Mouse (Mus musculus) liver, embryonic 16.5 days (tissue): Measurements from ENCODE around the gene 1600012H06Rik. TPM values are rescaled to one million over a fixed set of nuclear protein-coding genes. Genes with fewer than 3 reads are reported as not detected.
"Not testable (repeated sequence)": the region's sequence is repeated elsewhere in the genome, so short reads cannot be mapped to it uniquely, and the experiment has no call there.

Experiments
- ATAC-seq: fragments of 200-750 bp; cut with Nextera tagmentation; 2 replicates; pipeline ENCODE4 v1.8.0; 2017; ENCODE audit warnings: low read depth, mild to moderate bottlenecking, moderate number of reproducible peaks, moderate library complexity
- H3K27ac ChIP-seq: fragments of 300-500 bp; sonication (generic); 2 replicates; pipeline ENCODE4 v1.5.1; 2014; ENCODE audit warnings: mild to moderate bottlenecking, low read length
- H3K27me3 ChIP-seq: fragments of 300-500 bp; sonication (generic); 2 replicates; pipeline ENCODE4 v1.6.1; 2014; ENCODE audit warnings: low read depth, low read length, mixed read lengths; ENCODE audit not compliant: control insufficient read depth, insufficient read depth
- H3K36me3 ChIP-seq: fragments of 300-500 bp; sonication (generic); 2 replicates; pipeline ENCODE4 v1.6.1; 2014; ENCODE audit warnings: mild to moderate bottlenecking; ENCODE audit not compliant: control insufficient read depth, insufficient read depth
- H3K4me1 ChIP-seq: fragments of 300-500 bp; sonication (generic); 2 replicates; pipeline ENCODE4 v1.6.1; 2014; ENCODE audit warnings: low read depth, low read length, mixed read lengths; ENCODE audit not compliant: control insufficient read depth
- H3K4me2 ChIP-seq: fragments of 300-500 bp; sonication (generic); 2 replicates; pipeline ENCODE4 v1.6.1; 2014; ENCODE audit warnings: low read depth, low read length, mixed read lengths
- H3K4me3 ChIP-seq: fragments of 300-500 bp; sonication (generic); 2 replicates; pipeline ENCODE4 v1.5.1; 2014; ENCODE audit warnings: low read depth, mild to moderate bottlenecking, low read length
- H3K9ac ChIP-seq: fragments of 300-500 bp; sonication (generic); 2 replicates; pipeline ENCODE4 v1.6.1; 2014; ENCODE audit warnings: low read depth, low read length
- H3K9me3 ChIP-seq: fragments of 300-500 bp; sonication (generic); replicated peaks from 2 replicates; pipeline ENCODE4 v1.6.1; 2016; ENCODE audit warnings: low read length; ENCODE audit not compliant: control insufficient read depth
- WGBS: fragments of 180-500 bp; shearing (Covaris S2); extraction: QIAGEN DNeasy Blood & Tissue Kit; methylation state at CpG from one replicate; pipeline ENCODE4 v1.1.7; 2014; ENCODE audit not compliant: insufficient replicate concordance; 5-methylcytosine and 5-hydroxymethylcytosine counted together
- polyA plus RNA-seq: library from polyadenylated mRNA; unstranded; fragments of >200 nt; fragmentation: Nextera tagmentation; extraction: Ambion mirVana; gene quantifications from 2 replicates; pipeline ENCODE4 v1.2.1, GENCODE M21; 2015

Gene 1600012H06Rik
- polyA plus RNA-seq, 1 experiment from 2014 or later, result 13.9 TPM

- Histone ChIP-seq H3K27me3 (no peaks in the 10 kb centered on the region), H3K9me3 (no peaks in the 10 kb centered on the region), H3K4me3 (peak overlapping the region; percentile 66), H3K36me3 (peaks cover 11% of the 10 kb centered on the region), H3K4me2 (peak overlapping the region; percentile 74), H3K9ac (peak overlapping the region; percentile 69), H3K4me1 (peaks cover 17% of the 10 kb centered on the region), H3K27ac (peak overlapping the region; percentile 57)
- 16% methylated on average over 3 of the region's 3 CpGs for WGBS
- ATAC-seq, result peak; percentile 20
Measured at GRCm38 (mm10) chr17:14959979-14960378, 17.0 kb downstream of the 1600012H06Rik start.

GRCm38 (mm10) chr17:14960520-14960919 is 17.5 kb downstream of the 1600012H06Rik start:
- Histone ChIP-seq H3K4me1 (peaks cover 17% of the 10 kb centered on the region), H3K27me3 (no peaks in the 10 kb centered on the region), H3K9ac (peak overlapping the region; percentile 94), H3K4me2 (peak overlapping the region; percentile 63), H3K36me3 (peaks cover 8% of the 10 kb centered on the region), H3K4me3 (peak overlapping the region; percentile 74), H3K27ac (peak overlapping the region; percentile 88), H3K9me3 (no peaks in the 10 kb centered on the region)
- under 1% methylated on average over 20 of the region's 23 CpGs for WGBS
- peak; percentile 20 for ATAC-seq

- Histone ChIP-seq H3K9ac (peak within 1 kb of the TSS; percentile 94), H3K4me1 (peaks cover 17% of the 10 kb centered on the region), H3K27ac (peak within 1 kb of the TSS; percentile 88), H3K4me2 (peak within 1 kb of the TSS; percentile 74), H3K4me3 (peak within 1 kb of the TSS; percentile 74)
- WGBS, result 0% methylated on average over 47 of the region's 100 CpGs
- H3K27me3 ChIP-seq, H3K9me3 ChIP-seq, H3K36me3 ChIP-seq: not testable (repeated sequence)
- ATAC-seq, result peak; percentile 79
Measured at GRCm38 (mm10) chr17:14960951-14961556, 18.1 kb downstream of the 1600012H06Rik start, which contains the start of gene Phf10. Gene Phf10 (minus strand): TSS chr17:14961273.

DNA sequence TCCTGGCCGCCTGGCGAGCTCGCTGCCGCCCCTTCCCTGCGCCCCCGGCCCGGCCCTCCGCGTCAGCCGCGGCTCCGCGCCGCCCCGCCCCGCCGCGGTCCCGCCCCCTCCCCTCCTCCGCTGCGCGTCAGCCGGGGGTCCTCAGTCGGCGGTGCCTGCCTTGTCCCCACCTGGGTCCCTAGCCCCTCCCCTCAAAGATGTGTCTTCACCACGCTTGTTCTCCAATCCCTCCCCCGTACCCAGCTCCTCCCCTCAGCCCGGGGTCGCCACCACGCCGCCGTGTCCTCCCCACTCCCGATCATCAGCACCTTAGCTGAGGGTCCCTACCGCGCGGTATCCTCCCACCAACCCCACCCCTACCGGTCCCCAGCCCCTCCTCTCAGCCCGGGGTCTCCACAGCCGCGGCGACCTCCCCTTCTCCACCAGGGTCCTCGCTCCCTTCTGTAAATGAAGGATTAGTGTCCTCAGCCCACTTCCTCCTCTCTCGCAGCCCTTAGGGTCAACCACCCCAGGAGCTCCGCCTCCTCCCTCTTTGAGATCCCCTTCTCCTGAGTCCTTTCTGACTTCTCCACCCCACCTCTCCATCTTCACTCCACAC is 18.7 kb downstream of the 1600012H06Rik start:
- H3K27me3 ChIP-seq, H3K4me2 ChIP-seq, H3K36me3 ChIP-seq, H3K9me3 ChIP-seq, H3K4me3 ChIP-seq, H3K27ac ChIP-seq, H3K9ac ChIP-seq: not testable (repeated sequence)
- no CpG with 5 or more reads among the region's 44 CpGs for WGBS
- peak; percentile 55 for ATAC-seq
- H3K4me1 ChIP-seq, result peaks cover 17% of the 10 kb centered on the region

DNA sequence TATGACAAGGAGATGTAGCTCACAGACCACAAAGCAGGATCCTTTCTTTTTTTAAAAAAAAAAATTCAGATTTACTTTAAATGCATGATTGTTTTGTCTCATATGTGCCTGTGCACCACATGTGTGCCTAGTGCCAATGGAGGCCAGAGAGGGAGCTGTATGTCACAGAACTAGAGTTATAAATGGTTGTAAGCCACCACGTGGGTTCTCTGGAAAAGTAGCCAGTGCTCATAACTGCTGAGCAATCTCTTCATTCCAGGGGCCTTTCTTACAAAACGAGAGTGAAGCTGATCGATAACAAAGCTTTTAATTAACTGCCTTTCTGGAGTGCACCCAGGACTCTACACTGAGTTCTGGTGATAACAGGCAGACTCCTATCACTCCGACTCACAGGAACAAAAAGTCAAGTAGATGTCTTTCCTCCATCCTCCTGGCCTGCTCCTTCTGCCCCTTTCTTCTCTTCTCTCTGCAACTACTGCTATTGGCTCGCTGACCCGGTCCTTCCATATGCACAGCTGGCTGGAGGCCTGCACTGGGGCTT is 25.5 kb downstream of the 1600012H06Rik start:
- not testable (repeated sequence) for H3K9ac ChIP-seq, H3K27ac ChIP-seq, H3K4me1 ChIP-seq, H3K27me3 ChIP-seq, H3K4me2 ChIP-seq, H3K9me3 ChIP-seq, H3K36me3 ChIP-seq, H3K4me3 ChIP-seq
- WGBS, result no CpG with 5 or more reads among the region's 6 CpGs
- ATAC-seq, result peak; percentile 80

DNA sequence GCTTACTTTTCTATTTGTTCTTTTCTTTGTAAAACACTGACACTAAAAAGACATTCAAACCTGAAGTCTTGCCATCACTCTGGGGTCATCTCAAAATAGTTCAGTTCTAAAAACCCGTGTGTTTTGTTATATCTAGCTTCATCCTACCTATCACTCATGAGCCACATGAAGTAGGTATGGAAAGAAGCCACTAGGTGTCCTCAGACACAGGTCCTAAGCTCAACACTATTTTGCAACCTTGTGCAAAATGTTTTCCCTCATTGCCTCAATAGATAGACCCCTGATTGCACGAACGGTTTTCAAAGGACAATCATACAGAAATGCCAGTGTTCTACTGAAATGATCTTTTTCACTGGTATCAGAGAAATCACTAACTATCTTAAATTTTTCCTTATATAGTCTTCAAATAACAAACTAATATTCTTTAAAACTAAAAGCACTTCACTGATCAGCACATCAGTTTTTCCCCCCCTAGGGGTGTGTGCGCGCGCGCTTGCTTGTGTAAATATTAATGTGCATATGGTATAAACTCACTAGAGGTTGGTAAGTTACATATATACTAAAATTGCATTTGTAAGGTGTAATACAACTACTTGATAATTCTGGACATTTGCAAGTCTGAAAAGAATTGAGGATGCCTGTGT is 34.9 kb downstream of the 1600012H06Rik start:
- WGBS, result 0% methylated on average over 4 of the region's 7 CpGs
- not testable (repeated sequence) for H3K4me3 ChIP-seq, H3K4me2 ChIP-seq, H3K4me1 ChIP-seq, H3K9me3 ChIP-seq, H3K27me3 ChIP-seq, H3K36me3 ChIP-seq, H3K27ac ChIP-seq, H3K9ac ChIP-seq
- peak; percentile 24; the same call in 1 of the 2 replicates for ATAC-seq

DNA sequence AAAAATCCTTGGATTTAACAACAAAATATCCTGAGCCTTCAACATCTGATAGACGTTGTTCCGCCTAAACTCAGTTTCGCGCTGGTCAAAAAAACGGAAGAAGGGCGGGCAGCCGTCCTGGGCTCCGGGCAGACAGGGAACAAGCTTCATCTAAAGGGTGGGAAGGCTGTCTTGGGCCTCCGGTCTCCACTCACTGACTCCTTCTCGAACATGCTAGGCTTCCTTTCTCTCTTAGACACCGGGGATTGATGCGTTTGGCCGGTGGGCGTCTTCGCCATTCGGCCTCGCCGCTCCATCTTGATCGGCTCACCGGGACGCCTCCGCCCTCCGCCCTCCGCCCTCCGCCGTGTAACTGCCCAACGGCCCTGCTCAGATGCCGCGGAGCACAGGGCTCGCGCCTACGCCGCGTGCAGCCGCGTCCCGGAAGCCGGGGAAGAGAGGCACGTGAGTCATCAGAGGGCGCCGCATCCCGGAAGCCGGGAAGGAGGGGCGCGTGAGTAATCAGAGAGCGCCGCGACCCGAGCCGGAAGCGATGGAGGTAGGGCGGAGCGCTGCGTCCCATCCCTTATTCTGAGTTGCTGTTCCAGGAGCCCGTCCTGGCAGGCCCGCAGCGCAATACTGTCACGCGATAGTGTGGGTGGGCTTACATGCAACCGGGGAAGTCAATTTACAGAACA is 35.5 kb downstream of the 1600012H06Rik start, which contains the start of the genes 9030025P20Rik and Gm3417:
Gene 9030025P20Rik, plus strand, starts transcription at position 107 of the 677 bp plus-strand sequence.
Gene Gm3417, minus strand, starts transcription at position 429 of the 677 bp plus-strand sequence.
- H3K4me1 ChIP-seq, H3K27me3 ChIP-seq, H3K27ac ChIP-seq, H3K4me2 ChIP-seq, H3K9me3 ChIP-seq, H3K9ac ChIP-seq, H3K4me3 ChIP-seq, H3K36me3 ChIP-seq: not testable (repeated sequence)
- peak; percentile 98 for ATAC-seq
- no CpG with 5 or more reads among the region's 60 CpGs for WGBS

- not testable (repeated sequence) for H3K27ac ChIP-seq, H3K9ac ChIP-seq, ATAC-seq, H3K4me2 ChIP-seq, H3K4me3 ChIP-seq, H3K4me1 ChIP-seq, H3K9me3 ChIP-seq, H3K27me3 ChIP-seq, H3K36me3 ChIP-seq
- 83% methylated on average over 4 of the region's 5 CpGs for WGBS
Measured at GRCm38 (mm10) chr17:14990116-14990702, 47.2 kb downstream of the 1600012H06Rik start.
